Mouse (Mus musculus) spleen, adult 12 weeks (tissue): Measurements from ENCODE around the gene Taf1b.
"Not testable (repeated sequence)": the region's sequence is repeated elsewhere in the genome, so short reads cannot be mapped to it uniquely, and the experiment has no call there.

Experiments
- DNase-seq: peaks from one replicate; pipeline ENCODE4 v3.0.0; 2022; ENCODE audit warnings: low spot score

Gene Taf1b

GRCm38 (mm10) chr12:24498150-24498840 is at the start of gene Taf1b:
Taf1b (plus strand) TSS chr12:24498359.
- peak; percentile 62 for DNase-seq

- no peak for DNase-seq
Measured at GRCm38 (mm10) chr12:24460406-24460805, 37.8 kb upstream of the Taf1b start.

- DNase-seq = not testable (repeated sequence)
Measured at GRCm38 (mm10) chr12:24462121-24462520, 36.0 kb upstream of the Taf1b start.

GRCm38 (mm10) chr12:24463490-24463889 is 34.7 kb upstream of the Taf1b start:
- not testable (repeated sequence) for DNase-seq

- DNase-seq = no peak
Measured at GRCm38 (mm10) chr12:24468966-24469365, 29.2 kb upstream of the Taf1b start.

GRCm38 (mm10) chr12:24470943-24471342 is 27.2 kb upstream of the Taf1b start:
- DNase-seq = peak; percentile 19

GRCm38 (mm10) chr12:24473221-24473620 is 24.9 kb upstream of the Taf1b start:
- no peak for DNase-seq

GRCm38 (mm10) chr12:24484930-24485329 is 13.2 kb upstream of the Taf1b start:
- DNase-seq = no peak

GRCm38 (mm10) chr12:24486882-24487281 is 11.3 kb upstream of the Taf1b start:
- no peak for DNase-seq

- DNase-seq = not testable (repeated sequence)
Measured at GRCm38 (mm10) chr12:24492507-24492906, 5.7 kb upstream of the Taf1b start.

- no peak for DNase-seq
Measured at GRCm38 (mm10) chr12:24493011-24493410, 5.1 kb upstream of the Taf1b start.

GRCm38 (mm10) chr12:24493412-24493811 is 4.7 kb upstream of the Taf1b start:
- DNase-seq = no peak

GRCm38 (mm10) chr12:24494791-24495190 is 3.4 kb upstream of the Taf1b start:
- not testable (repeated sequence) for DNase-seq

- DNase-seq = peak; percentile 31
Measured at GRCm38 (mm10) chr12:24498841-24499485, 804 bp downstream of the Taf1b start.

- DNase-seq = no peak
Measured at GRCm38 (mm10) chr12:24517118-24517517, 19.0 kb downstream of the Taf1b start.

- no peak for DNase-seq
Measured at GRCm38 (mm10) chr12:24521076-24521475, 22.9 kb downstream of the Taf1b start.

GRCm38 (mm10) chr12:24525065-24525464 is 26.9 kb downstream of the Taf1b start:
- not testable (repeated sequence) for DNase-seq

GRCm38 (mm10) chr12:24536390-24536789 is 38.2 kb downstream of the Taf1b start:
- DNase-seq = no peak

- no peak for DNase-seq
Measured at GRCm38 (mm10) chr12:24537201-24537600, 39.0 kb downstream of the Taf1b start.

- no peak for DNase-seq
Measured at GRCm38 (mm10) chr12:24537965-24538364, 39.8 kb downstream of the Taf1b start.

GRCm38 (mm10) chr12:24541426-24542154 is 43.4 kb downstream of the Taf1b start:
- no peak for DNase-seq

GRCm38 (mm10) chr12:24547686-24548085 is 49.5 kb downstream of the Taf1b start:
- no peak for DNase-seq

GRCm38 (mm10) chr12:24548885-24549284 is 50.7 kb downstream of the Taf1b start:
- no peak for DNase-seq
